Mouse (Mus musculus) liver, embryonic 13.5 days (tissue): ENCODE data around the gene Slx1b. TPM values are rescaled to one million over a fixed set of nuclear protein-coding genes. Genes with fewer than 3 reads are reported as not detected.
A peak's percentile ranks its signal among the peaks of the same experiment; 100 is the strongest.
"Not testable (repeated sequence)": the region's sequence is repeated elsewhere in the genome, so short reads cannot be mapped to it uniquely, and the experiment has no call there.

Experiments used
- ATAC-seq: fragments of 200-750 bp; cut with Nextera tagmentation; 2 replicates; pipeline ENCODE4 v1.8.0; 2017; ENCODE audit warnings: low read depth, mild to moderate bottlenecking, moderate number of reproducible peaks, moderate library complexity
- DNase-seq: peaks from one replicate; pipeline ENCODE4 v3.0.0; 2022
- H3K27ac ChIP-seq: fragments of 300-500 bp; sonication (generic); 2 replicates; pipeline ENCODE4 v1.5.1; 2015; ENCODE audit warnings: moderate library complexity, mild to moderate bottlenecking, inconsistent platforms
- H3K27me3 ChIP-seq: fragments of 300-500 bp; sonication (generic); 2 replicates; pipeline ENCODE4 v1.6.1; 2015; ENCODE audit warnings: mild to moderate bottlenecking, inconsistent platforms
- H3K36me3 ChIP-seq: fragments of 300-500 bp; sonication (generic); 2 replicates; pipeline ENCODE4 v1.6.1; 2015; ENCODE audit warnings: mild to moderate bottlenecking, inconsistent platforms
- H3K4me1 ChIP-seq: fragments of 300-500 bp; sonication (generic); replicated peaks from 2 replicates; pipeline ENCODE4 v1.6.1; 2015; ENCODE audit warnings: inconsistent platforms
- H3K4me2 ChIP-seq: fragments of 300-500 bp; sonication (generic); 2 replicates; pipeline ENCODE4 v1.6.1; 2015; ENCODE audit warnings: inconsistent platforms, mild to moderate bottlenecking, moderate library complexity
- H3K4me3 ChIP-seq: fragments of 300-500 bp; sonication (generic); replicated peaks from 2 replicates; pipeline ENCODE4 v1.5.1; 2015; ENCODE audit warnings: mild to moderate bottlenecking, inconsistent platforms
- H3K9ac ChIP-seq: fragments of 300-500 bp; sonication (generic); 2 replicates; pipeline ENCODE4 v1.6.1; 2015; ENCODE audit warnings: mild to moderate bottlenecking, inconsistent platforms
- H3K9me3 ChIP-seq: fragments of 300-500 bp; sonication (generic); replicated peaks from 2 replicates; pipeline ENCODE4 v1.6.1; 2016; ENCODE audit warnings: inconsistent platforms
- WGBS: fragments of 180-500 bp; shearing (Covaris S2); methylation state at CpG from one replicate; pipeline ENCODE4 v1.1.7; 2015; ENCODE audit not compliant: insufficient replicate concordance; 5-methylcytosine and 5-hydroxymethylcytosine counted together
- polyA plus RNA-seq: library from polyadenylated mRNA; unstranded; fragments of >200 nt; fragmentation: Nextera tagmentation; extraction: Ambion mirVana; gene quantifications from 2 replicates; pipeline ENCODE4 v1.2.1, GENCODE M21; 2015

Slx1b gene
- 3.6 and 4.2 TPM in 2 replicates for polyA plus RNA-seq

DNA sequence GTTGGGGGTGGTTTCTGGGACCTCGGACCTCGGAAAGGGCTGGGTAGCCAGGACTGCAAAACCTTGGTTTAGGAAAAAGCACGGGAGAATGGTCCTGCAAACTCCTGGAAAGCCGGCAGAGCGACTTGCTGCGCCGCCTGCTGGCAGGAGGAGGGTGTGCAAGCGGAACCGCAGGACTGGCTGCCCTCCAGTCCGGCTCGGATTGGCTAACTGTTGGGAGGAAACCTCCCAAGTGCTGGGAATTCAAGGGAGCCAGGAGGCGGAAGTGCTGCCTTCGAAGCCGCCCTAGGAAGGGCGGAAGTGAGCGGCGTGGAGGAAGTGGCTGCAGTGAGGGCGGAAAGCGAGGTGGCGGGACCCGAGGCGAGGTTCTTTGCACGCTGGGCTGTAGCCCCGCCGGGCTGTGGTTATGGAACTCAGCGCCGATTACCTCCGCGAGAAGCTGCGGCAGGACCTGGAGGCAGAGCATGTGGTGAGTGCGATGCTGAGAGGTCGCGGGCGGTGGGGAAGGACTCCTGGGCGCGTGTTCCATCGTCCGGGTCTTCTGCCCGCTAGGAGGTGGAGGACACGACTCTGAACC is at the start of gene Slx1b:
Gene Slx1b, minus strand, starts transcription at position 154 of the 577 bp plus-strand sequence.
- DNase-seq (peak; percentile 94), ATAC-seq (peak; percentile 96)
- peak within 1 kb of the TSS; percentile 92 for H3K9ac ChIP-seq
- peaks cover 54% of the 10 kb centered on the region for H3K4me1 ChIP-seq
- H3K27ac ChIP-seq, result peak within 1 kb of the TSS; percentile 90
- peak within 1 kb of the TSS; percentile 91 for H3K4me3 ChIP-seq
- peak within 1 kb of the TSS; percentile 97 for H3K4me2 ChIP-seq
- no peaks in the 10 kb centered on the region for H3K27me3 ChIP-seq
- peaks cover 54% of the 10 kb centered on the region for H3K36me3 ChIP-seq
- H3K9me3 ChIP-seq, result no peaks in the 10 kb centered on the region
- WGBS, result under 1% methylated on average over 40 of the region's 40 CpGs

DNA sequence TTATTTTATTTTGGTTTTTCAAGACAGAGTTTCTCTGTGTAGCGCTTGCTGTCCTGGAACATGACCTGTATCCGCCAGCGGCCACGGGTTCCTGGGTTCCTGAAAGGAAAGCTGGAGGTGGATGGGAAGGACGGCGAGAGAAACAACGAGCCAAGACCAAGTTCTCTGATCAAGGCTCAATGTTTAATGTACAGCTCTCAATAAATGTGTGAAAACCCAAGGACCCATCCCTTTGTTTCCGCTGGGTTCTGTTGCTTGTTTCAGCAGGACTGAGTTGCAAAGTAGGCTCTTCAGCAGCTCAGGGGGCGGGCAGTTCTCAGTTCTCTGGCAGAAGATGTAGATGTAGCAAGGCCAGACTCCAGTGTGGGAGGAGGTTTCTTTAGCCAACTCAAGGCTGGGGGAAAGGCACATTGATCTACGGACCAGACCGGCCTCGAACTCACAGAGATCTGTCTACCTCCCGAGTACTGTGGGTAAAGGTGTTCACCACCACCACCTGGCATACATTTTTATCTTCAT is 46.4 kb upstream of the Slx1b start:
- Histone ChIP-seq H3K36me3 (no peaks in the 10 kb centered on the region), H3K27me3 (no peaks in the 10 kb centered on the region), H3K4me1 (peaks cover 9% of the 10 kb centered on the region), H3K27ac (no peak overlapping the region), H3K9me3 (no peaks in the 10 kb centered on the region), H3K4me2 (no peak overlapping the region), H3K9ac (no peak overlapping the region), H3K4me3 (no peak overlapping the region)
- ATAC-seq, result no peak
- no peak for DNase-seq
- WGBS, result 80% methylated on average over 13 of the region's 13 CpGs

DNA sequence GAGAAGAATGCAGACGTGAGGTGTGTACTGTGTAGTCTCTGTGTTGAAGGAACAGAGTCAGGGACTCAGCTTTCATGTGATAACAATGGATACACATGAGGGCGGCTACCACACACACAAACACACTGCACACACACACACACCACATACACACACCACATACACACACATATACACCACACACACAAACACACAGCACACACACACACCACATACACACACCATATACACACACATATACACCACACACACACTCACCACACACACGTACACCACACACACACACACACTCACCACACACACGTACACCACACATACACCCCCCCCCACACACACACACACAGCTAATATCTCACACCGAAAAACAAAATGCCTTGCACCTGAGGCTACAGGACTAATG is 45.9 kb upstream of the Slx1b start:
- H3K27me3 ChIP-seq, result no peaks in the 10 kb centered on the region
- 76% methylated on average over 5 of the region's 5 CpGs for WGBS
- no peak overlapping the region for H3K4me3 ChIP-seq
- peaks cover 6% of the 10 kb centered on the region for H3K4me1 ChIP-seq
- no peaks in the 10 kb centered on the region for H3K36me3 ChIP-seq
- H3K4me2 ChIP-seq, result no peak overlapping the region
- H3K27ac ChIP-seq, result no peak overlapping the region
- DNase-seq (no peak), ATAC-seq (peak; percentile 37; the same call in 1 of the 2 replicates)
- no peaks in the 10 kb centered on the region for H3K9me3 ChIP-seq
- no peak overlapping the region for H3K9ac ChIP-seq

DNA sequence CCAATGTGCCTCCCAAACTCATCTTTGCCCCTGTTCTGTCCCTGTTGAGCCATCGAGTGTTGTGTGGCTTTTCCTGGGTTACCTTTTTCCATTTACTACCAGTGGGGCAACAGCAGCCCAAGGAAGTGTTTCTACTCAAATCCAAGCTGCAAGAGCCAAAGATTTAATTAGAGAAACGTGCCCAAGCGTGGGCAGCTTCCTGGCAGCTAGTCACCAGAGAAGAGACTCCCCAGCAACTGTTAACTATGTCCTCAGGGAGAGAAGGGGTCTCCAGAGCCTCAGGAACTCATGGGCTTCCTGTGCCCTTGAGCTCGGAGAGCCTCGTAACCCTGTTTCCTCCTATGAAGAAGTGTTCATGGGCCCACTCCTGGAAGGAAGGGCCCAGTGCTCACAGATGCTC is 45.4 kb upstream of the Slx1b start:
- DNase-seq, result no peak
- Histone ChIP-seq H3K36me3 (no peaks in the 10 kb centered on the region), H3K4me2 (no peak overlapping the region), H3K4me3 (no peak overlapping the region), H3K27ac (no peak overlapping the region; the same call in 1 of the 2 replicates), H3K4me1 (peaks cover 5% of the 10 kb centered on the region), H3K27me3 (no peaks in the 10 kb centered on the region), H3K9ac (no peak overlapping the region), H3K9me3 (no peaks in the 10 kb centered on the region)
- 61% methylated on average over 5 of the region's 5 CpGs for WGBS
- no peak for ATAC-seq

DNA sequence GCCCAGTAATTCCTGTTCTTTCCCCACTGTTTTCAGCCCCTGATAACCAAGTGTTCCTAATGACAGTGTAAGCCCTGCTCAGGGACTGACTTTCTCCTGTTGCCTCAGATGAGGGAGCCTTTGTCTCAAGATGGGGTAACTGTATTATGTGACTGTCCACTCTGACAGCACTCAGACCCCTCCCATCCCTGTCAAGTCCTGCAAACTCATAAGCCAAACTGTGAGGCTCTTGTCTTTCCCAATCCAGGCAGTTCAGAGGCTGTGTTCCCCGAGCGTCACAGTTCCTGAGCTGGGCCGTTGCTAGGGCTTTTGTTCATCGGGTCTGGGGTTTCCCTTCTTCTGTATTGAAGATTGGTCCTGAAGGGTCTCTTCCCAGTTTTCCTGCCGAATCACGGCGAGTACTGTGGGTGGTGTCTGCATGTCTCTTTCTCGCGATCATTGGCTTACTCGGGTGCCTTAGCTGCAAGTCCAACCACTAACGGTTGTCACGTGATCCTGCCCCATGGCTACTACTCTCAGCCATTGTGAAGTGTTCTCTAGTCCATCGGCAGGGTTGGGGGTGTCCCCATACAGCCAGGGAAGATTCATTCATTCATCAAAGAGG is 44.6 kb upstream of the Slx1b start:
- no peaks in the 10 kb centered on the region for H3K27me3 ChIP-seq
- H3K9me3 ChIP-seq, result no peaks in the 10 kb centered on the region
- peaks cover 2% of the 10 kb centered on the region; the same call in 1 of the 2 replicates for H3K4me1 ChIP-seq
- no peak overlapping the region for H3K4me2 ChIP-seq
- 73% methylated on average over 13 of the region's 13 CpGs for WGBS
- H3K4me3 ChIP-seq, result no peak overlapping the region
- H3K9ac ChIP-seq, result no peak overlapping the region
- ATAC-seq (no peak), DNase-seq (no peak)
- H3K36me3 ChIP-seq, result no peaks in the 10 kb centered on the region
- H3K27ac ChIP-seq, result no peak overlapping the region

DNA sequence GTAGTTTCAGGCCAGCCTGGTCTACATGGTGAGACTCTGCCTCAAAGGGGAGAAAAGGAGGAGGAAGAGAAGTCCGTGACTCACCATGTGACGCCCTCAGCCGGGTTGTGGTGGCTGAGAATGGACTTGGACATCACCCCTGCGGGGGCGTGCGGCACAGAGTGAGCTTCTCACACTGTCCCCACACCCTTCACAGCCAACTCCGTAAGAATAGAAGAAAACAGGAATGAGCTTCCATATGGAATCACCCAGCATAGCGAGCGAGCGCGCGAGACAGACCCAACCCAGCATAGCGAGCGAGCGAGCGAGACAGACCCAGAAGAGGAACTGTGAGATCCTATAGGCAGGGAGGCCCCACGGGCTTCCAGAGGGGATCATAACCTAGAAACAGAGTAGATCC is 44.0 kb upstream of the Slx1b start:
- DNase-seq (no peak), ATAC-seq (no peak)
- H3K4me2 ChIP-seq, result no peak overlapping the region
- 78% methylated on average over 17 of the region's 17 CpGs for WGBS
- H3K27ac ChIP-seq, result no peak overlapping the region
- peaks cover under 1% of the 10 kb centered on the region; the same call in 1 of the 2 replicates for H3K4me1 ChIP-seq
- H3K27me3 ChIP-seq, result no peaks in the 10 kb centered on the region
- H3K36me3 ChIP-seq, result no peaks in the 10 kb centered on the region
- no peak overlapping the region for H3K9ac ChIP-seq
- no peaks in the 10 kb centered on the region for H3K9me3 ChIP-seq
- H3K4me3 ChIP-seq, result no peak overlapping the region

DNA sequence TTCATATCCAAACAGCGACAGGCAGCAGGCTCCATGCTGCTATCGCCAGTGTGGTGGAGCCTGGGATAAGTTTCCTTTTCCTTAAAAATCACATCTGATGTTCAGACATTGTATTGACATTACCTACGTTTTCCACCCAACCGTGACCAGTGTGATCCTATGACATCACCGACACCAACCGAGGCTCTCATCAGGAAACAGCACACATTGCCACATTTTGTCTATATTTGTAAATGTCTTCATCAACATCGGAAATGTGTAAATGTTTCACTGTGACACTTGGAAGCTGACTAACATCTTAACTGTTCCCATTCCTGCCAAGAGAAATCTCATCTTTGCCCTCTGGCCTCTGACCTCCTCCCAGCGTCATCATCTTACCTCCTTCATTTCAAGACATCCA is 40.5 kb upstream of the Slx1b start:
- H3K4me3 ChIP-seq, result no peak overlapping the region
- 68% methylated on average over 8 of the region's 8 CpGs for WGBS
- H3K4me2 ChIP-seq, result no peak overlapping the region
- no peaks in the 10 kb centered on the region; the same call in 1 of the 2 replicates for H3K4me1 ChIP-seq
- H3K9ac ChIP-seq, result no peak overlapping the region
- no peak overlapping the region for H3K27ac ChIP-seq
- no peaks in the 10 kb centered on the region for H3K9me3 ChIP-seq
- no peak for ATAC-seq
- H3K36me3 ChIP-seq, result no peaks in the 10 kb centered on the region
- no peak for DNase-seq
- no peaks in the 10 kb centered on the region for H3K27me3 ChIP-seq

DNA sequence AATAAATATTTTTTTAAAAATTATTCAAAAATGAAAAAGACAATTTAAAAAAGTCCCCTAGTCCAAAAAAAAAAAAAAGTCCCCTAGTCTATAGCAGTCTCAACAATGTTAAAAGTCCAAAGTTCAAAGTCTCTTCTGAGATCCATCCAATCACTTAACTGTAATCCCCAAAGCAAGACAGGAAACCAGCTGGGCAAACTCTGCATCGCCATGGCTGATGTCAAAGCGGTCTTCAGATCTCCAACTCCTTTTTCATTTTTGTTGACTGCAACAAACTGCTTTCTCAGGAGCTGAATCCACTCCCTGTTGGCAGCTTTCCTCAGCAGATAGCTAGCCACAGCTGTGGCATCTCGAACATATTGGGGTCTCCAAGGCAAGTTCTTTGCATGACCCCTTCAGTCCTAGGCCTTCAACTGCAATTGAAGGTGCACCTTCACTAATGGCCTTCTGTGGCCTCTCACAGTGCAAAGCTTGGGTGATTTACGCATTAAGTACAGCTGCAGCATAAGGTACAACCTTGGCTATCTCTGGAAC is 34.7 kb upstream of the Slx1b start:
- H3K27me3 ChIP-seq, H3K36me3 ChIP-seq, H3K9ac ChIP-seq, ATAC-seq, H3K4me2 ChIP-seq, H3K4me3 ChIP-seq, H3K9me3 ChIP-seq, H3K27ac ChIP-seq, H3K4me1 ChIP-seq, DNase-seq: not testable (repeated sequence)
- 58% methylated on average over 4 of the region's 4 CpGs for WGBS

DNA sequence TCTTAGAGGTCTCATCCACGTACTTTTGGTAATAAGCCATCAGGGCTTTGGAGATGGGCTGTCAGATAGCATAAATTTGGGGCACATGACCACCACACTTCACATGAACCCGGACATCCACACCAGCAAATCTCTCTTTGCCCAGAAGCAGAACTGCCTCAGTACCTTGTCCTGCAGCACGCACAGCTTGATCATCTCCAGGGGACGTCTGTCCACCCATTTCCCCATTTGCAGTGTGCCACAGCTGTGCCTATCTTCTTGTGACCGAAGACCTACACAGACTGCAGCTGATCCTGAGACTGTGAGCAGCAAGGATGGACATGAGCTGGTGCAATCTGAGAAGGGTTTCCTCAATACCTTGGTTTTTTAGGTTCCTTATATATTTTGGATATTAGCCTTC is 30.1 kb upstream of the Slx1b start:
- Histone ChIP-seq H3K27ac (no peak overlapping the region), H3K27me3 (no peaks in the 10 kb centered on the region), H3K4me1 (no peaks in the 10 kb centered on the region), H3K4me3 (no peak overlapping the region), H3K4me2 (no peak overlapping the region), H3K36me3 (no peaks in the 10 kb centered on the region), H3K9ac (no peak overlapping the region), H3K9me3 (no peaks in the 10 kb centered on the region)
- ATAC-seq, result no peak
- DNase-seq, result no peak
- WGBS, result 37% methylated on average over 5 of the region's 5 CpGs

DNA sequence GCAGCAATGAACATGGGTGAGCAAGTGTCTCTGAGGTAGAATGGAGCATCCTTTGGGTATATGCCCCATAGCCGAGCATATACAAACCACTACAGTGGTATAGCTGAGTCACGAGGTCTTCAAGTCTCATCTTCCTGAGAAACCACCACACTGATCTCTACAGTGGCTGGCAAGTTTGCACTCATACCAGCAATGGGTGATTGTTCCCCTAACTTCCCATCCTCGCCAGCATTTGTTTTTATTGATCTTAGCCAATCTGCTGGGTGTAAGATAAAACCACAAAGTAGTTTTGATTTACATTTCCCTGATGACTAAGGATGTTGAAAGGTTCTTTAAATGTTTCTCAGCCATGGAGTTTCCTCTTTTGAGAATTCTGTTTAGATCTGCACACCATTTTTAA is 29.5 kb upstream of the Slx1b start:
- H3K27ac ChIP-seq, result no peak overlapping the region
- ATAC-seq (no peak), DNase-seq (no peak)
- no peaks in the 10 kb centered on the region for H3K36me3 ChIP-seq
- no peaks in the 10 kb centered on the region for H3K27me3 ChIP-seq
- H3K4me1 ChIP-seq, result no peaks in the 10 kb centered on the region
- no peaks in the 10 kb centered on the region for H3K9me3 ChIP-seq
- no peak overlapping the region for H3K9ac ChIP-seq
- no peak overlapping the region for H3K4me2 ChIP-seq
- 30% methylated on average over 3 of the region's 3 CpGs for WGBS
- H3K4me3 ChIP-seq, result no peak overlapping the region

DNA sequence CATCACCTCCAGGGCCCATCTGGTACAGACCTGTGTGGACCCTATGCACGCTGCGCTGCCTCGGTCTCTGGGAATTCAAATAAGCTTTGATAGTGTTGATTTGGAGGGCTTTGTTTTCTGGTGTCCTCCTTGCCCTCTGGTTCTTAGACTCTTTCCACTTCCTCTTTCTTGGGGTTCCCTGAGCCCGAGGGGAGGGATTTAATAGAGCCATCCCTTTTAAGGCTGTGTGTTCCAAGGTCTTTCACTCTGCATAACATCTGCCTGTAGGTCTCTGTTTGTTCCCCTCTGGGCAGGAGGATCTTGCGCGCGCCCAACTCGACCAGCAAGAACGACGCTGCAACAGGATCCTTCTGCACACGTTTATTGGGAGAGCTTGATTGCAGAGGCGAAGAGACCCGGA is 26.1 kb upstream of the Slx1b start:
- H3K9me3 ChIP-seq, result no peaks in the 10 kb centered on the region
- no peak overlapping the region for H3K9ac ChIP-seq
- no peak overlapping the region for H3K4me2 ChIP-seq
- H3K27ac ChIP-seq, result no peak overlapping the region
- H3K27me3 ChIP-seq, result no peaks in the 10 kb centered on the region
- 76% methylated on average over 13 of the region's 13 CpGs for WGBS
- H3K36me3 ChIP-seq, result no peaks in the 10 kb centered on the region
- DNase-seq (no peak), ATAC-seq (no peak)
- H3K4me1 ChIP-seq, result no peaks in the 10 kb centered on the region
- H3K4me3 ChIP-seq, result no peak overlapping the region
